Mouse (Mus musculus) megakaryocyte progenitor cell, adult 5-6 weeks (primary cell): Measurements from ENCODE around the gene Il9. TPM values are rescaled to one million over a fixed set of nuclear protein-coding genes. Genes with fewer than 3 reads are reported as not detected.
A peak's percentile ranks its signal among the peaks of the same experiment; 100 is the strongest.

Source experiments
- ATAC-seq: replicated peaks from 2 replicates; pipeline ENCODE4 v1.8.0; 2016; ENCODE audit warnings: mild to moderate bottlenecking, moderate TSS enrichment, inconsistent platforms; ENCODE audit not compliant: poor library complexity
- total RNA-seq, 2 experiments: library from RNA; stranded (forward) in 1 of 2; stranded (reverse) in 1 of 2; fragments of 157-497, 149-512 nt in 1 of 2; fragments of 200-1000 nt in 1 of 2; gene quantifications; 2 replicates each; pipeline versions ENCODE4 v1.2.3 to v1.2.4; 2015 to 2017

Gene Il9
- not detected in 2 replicates for total RNA-seq (2015)
- total RNA-seq (2017), result not detected in 2 replicates

DNA sequence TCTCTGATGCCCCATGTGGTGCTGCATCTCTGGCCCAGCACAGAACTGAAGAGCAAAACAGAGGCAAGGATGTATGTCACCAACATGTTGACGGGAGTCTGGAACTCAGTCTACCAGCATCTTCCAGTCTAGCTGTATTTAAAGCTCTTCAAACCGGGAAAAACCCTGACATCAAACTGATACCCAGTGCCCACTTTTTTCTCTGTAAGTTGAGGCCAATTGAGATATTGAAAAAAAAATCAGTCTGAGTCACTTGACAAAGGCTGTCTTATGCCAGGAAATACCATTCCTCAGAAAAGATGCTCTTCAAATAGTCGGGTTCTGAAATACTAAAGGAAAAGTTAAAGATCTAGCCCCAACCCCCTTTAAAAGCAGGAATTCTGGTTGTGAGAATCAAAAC is at the start of gene Il9:
Il9 (minus strand) TSS at position 101 of the 400 bp plus-strand sequence.
- no peak for ATAC-seq

GRCm38 (mm10) chr13:56529685-56530084 is 47.6 kb upstream of the Il9 start:
- 0 out of 2 replicates have a peak, but pooled peaks have one; percentile 14 for ATAC-seq

DNA sequence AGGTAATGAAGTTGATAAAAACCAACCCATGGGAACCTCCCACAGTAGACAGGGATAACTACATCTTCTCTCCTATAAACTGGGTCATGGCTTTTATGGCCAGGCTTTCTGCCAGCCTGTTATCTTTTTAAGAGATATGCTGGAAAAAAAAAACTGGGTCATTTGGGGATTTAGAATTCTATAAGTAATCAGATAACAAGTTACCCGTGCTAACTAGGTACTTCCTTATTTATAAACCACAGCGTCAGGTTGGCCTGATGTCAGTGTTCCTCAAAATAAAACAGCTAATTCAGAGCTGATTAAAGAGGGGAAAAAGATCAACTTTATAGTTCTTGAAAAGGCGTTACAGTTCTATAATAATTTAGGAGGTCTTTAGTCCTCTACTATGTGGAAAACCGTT is 47.0 kb upstream of the Il9 start:
- peak; percentile 72 for ATAC-seq

DNA sequence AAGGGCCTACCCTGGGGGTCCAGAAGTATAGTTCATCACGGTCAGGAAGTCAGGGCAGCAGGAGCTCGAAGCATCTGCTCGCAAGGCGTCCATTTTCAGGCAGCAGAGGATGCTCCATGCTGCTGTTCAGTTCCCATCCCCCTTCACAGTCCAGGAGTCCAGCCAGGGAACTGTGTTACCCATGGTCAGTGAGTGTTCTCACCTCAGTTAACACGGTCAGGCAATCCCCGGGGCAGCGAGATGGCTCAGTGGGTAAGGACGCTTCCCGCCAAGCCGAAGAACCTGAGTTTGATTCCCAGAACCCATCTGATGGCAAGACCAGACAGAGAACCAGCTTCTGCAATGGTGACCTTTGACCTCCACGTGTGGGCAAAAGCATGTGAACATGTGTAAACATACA is 46.2 kb upstream of the Il9 start:
- no peak for ATAC-seq

DNA sequence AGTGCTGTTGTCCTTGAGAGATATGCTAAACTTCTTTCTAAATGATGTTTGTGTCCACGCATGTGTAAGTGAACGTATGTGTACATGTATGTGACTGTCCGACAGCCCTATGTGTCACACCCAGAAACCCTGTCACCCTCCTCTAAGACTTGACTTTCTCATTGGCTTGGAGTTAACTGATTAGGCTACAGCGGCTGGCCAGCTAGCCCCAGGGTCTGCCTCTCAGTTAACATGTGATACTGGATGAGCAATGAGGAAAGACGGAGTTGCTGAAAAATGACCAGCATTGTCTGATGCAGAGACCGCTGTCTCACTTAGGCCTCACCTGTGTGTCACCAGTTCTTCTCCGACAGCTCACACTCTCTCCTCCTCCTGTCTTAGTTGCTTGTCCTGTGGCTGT is 45.8 kb upstream of the Il9 start:
- no peak for ATAC-seq

GRCm38 (mm10) chr13:56526871-56527270 is 44.8 kb upstream of the Il9 start:
- no peak for ATAC-seq

GRCm38 (mm10) chr13:56522821-56523167 is 40.7 kb upstream of the Il9 start:
- ATAC-seq, result no peak

DNA sequence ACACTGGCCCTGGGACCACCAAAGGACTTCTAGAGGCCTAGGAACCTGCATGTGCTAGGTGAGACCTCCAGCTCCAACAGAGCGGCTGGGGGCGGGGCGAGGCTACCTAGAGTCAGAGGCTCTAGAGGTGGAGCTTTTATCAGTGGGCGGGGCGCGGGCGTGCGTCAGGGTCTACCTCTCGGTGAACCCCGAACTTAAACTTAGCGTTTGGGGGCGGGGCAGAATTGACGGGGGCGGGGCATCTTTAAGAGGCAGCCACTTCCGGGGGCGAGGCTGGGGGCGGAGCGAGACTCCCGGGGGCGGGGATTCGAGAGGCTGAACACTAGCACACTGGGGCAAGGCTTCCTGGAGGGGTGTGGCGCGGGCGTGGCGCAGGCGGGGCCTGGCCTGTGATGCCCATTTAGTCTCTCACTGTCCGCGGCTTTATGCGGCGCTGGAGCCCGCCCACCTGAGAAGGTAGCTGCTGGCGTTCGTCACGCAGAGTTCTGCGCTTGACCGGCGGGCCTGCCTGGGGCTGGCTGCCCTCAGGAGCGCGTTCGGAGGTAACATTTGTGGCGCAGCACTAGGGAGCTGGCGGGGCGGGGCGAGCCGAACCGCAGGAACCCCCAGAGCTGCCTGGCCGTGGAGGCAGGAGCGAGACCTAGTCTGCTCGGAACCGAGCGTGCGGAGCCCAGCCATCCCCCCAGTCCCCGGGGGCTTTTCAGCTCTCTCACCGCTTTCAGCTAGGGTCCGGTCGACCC is 40.2 kb upstream of the Il9 start, which contains the start of gene Fbxl21:
Fbxl21 (plus strand) TSS at position 392 of the 740 bp plus-strand sequence.
- peak; percentile 99 for ATAC-seq

DNA sequence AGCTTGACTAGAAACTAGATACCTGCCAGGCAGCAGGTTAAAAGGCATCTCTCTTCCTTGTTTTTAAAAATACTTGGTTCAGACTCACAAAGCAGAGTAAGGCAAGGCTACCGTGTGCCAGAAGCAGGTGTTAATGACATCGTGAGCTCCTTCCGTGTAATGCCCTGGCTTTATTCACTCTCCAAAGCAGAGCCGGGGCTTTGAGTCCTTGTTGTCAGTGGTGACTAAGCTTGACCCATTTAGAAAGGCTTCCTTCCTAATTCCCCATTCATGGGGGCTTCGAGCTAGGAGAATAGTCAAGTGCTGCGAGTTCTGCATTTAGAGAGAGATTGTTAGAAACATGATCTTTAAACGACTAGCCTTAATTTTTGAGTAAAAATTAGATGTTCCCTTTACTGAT is 34.8 kb upstream of the Il9 start:
- no peak for ATAC-seq

- no peak for ATAC-seq
Observed at GRCm38 (mm10) chr13:56516311-56516710, 34.3 kb upstream of the Il9 start.

DNA sequence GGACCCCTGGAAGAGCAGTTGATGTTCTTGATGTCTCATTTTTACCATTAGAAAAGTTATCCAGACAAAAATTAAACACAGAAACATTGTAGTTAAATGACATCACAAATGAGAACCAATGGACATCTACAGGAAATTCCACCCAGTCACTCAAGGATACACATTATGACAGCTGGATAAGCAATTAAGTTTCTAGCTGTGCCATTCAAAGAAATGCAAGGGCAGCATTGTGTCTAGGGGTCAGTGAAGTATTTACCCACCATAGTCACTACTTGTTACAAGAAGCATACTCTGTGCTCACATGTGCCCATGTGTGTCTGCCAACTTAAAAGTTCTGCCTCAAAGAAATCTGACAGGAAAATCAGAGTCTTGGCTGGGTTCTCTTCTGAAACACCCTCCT is 31.5 kb upstream of the Il9 start:
- ATAC-seq, result no peak

DNA sequence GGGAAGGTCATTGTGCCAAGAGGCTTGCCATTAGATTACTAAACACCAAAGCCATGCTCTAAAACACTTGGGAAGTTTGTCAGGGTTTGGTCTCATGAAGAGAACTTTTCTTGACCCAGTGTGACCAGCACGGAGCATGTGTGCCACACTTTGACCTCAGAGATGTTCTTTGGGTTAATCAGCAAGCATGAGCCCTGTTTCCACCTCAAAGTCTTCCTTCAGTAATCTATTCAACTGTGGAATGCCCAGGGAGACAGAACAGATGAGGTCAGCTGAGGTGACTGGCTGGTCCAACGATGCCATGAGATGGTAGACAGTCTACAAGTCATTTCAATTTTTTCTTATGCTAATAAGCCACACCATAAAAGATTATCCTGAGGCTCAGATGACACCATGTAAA is 27.8 kb upstream of the Il9 start:
- ATAC-seq, result no peak

GRCm38 (mm10) chr13:56506871-56507496 is 24.9 kb upstream of the Il9 start:
- 0 out of 2 replicates have a peak, but pooled peaks have one; percentile 17 for ATAC-seq

DNA sequence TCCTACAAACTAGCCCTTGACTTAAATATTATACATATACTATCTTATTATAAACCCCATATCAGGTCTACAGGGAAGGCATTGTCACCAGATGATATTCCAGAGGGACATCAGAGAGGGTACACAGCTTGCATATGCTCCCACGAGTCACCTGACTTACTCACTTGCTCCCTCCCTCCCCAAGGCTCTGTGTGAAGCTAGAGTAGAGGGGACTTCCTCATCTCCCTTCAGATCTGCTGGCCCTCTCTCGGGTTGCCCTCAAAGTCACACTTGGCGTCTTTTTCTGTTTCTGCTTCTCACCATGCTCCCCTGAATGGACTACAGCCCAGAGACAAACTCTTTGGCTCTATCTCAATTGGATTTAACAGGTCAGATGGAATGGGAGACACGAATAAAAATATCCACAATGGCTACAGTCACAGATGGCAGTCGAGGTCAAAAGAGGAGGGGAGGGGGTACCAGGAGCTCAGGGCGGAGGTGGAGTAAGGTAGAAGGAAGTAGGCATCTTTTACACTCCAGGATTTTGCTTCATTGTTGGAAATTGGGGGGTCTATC is 19.9 kb upstream of the Il9 start:
- ATAC-seq, result peak; percentile 50; the same call in 1 of the 2 replicates

GRCm38 (mm10) chr13:56500636-56501035 is 18.6 kb upstream of the Il9 start:
- no peak for ATAC-seq

DNA sequence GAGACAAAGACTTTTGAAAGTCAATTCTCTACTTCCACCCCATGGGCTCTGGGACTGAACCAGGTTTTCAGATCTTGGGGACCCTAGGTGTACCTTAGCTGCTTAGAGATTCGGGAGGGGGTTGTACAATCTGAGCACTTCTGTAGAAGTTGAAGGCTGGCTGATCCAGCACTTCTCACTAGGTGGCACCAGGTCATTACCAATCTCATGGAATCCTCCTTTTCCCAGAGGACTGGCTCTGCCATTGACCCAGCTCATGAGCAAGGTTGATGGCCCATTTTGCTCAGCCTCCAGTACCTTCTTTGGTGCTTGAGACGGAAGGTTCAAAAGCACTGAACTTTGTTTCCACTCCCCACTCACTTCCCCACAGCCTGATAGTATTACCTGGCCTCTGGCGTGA is 18.1 kb upstream of the Il9 start:
- ATAC-seq, result no peak

DNA sequence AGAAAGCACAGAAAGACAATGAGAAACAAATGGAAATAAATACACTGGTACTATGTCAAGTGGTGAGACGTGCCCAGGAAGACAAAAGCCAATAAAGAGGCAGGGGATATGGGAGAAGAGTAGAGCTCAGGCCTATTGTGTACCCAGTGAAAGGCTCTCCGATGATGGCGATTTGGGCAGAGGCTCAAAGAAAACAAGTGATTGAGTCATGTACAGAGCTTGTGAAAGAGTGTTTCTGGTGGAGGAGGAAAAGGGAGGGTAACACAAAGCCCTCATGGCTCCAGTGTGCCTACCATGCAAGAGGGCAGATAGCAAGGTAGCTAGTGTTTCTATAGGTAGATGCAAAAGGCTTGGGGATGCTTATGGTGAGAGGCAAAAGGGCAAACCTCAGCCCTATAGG is 12.4 kb upstream of the Il9 start:
- ATAC-seq, result no peak

DNA sequence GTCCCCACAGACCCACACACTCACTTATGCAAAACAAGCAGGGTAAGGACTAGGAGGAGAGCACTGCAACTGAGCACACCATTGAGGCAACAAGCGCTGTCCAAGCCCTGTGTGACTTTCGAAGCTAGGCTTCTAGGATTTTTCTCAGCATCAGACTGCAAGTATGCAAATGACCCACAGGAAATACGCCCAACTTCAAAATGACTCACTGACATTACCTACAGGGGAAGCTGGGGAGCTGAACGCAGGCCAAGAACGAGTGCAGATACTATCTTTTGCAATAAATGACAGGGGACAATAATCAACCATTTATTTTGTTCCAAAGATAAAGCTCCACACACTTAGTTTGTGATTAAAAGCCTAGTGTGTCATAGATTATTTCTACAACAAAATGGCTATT is 6.0 kb upstream of the Il9 start:
- no peak for ATAC-seq

GRCm38 (mm10) chr13:56478027-56478426 is 4.0 kb downstream of the Il9 start:
- ATAC-seq, result no peak

DNA sequence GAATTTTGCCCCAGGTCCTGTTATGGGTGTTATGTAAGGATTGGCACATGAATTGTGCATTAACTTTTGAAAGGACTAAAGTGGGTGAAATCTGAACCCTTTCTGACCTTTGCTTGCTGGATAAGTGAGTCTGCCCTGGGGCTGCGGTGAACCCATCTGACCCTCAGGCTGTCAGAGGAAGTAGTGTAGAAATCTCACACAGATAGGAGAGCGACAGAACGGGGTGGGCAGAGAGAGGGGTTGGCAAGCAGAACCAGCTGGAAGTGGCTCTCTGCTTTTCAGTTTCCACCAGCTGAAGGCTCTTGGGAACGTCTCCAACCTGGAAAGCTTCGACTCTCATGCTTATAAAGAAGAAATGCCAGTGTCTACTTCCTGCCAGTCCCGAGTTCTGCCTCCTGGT is 4.8 kb downstream of the Il9 start:
- ATAC-seq, result peak; percentile 63

- peak; percentile 81 for ATAC-seq
Observed at GRCm38 (mm10) chr13:56476790-56477189, 5.3 kb downstream of the Il9 start.

DNA sequence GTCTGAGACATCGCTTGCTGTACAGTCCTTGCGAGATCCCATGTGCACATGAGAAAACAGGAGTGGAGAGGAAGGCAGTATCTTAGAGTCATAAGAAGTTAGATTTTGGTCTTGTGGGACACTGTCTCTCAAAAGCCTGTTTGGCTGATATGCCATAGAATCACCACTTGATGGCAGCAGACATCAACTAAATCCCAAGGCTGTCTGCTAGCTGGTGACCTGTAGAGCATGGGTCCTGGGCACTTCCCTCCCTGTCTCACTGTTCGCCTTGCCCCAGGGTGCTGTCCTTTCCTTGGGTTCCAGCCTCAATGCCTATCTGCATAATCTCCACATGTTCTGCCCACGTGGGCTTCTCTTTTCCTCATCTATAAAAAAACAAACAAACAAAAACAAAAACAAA is 6.7 kb downstream of the Il9 start:
- ATAC-seq, result peak; percentile 84
